Mouse (Mus musculus) testis, adult 2 months (tissue): ENCODE results near the gene Smpd3. TPM values are rescaled to one million over a fixed set of nuclear protein-coding genes. Genes with fewer than 3 reads are reported as not detected.
A peak's percentile ranks its signal among the peaks of the same experiment; 100 is the strongest.

Experiments
- H3K27ac ChIP-seq: fragments of 200-500 bp; 2 replicates; pipeline ENCODE4 v1.5.1; 2012; ENCODE audit warnings: low read depth, low read length; ENCODE audit not compliant: control insufficient read depth, insufficient read depth
- H3K27me3 ChIP-seq: fragments of 200-500 bp; 2 replicates; pipeline ENCODE4 v1.6.1; 2012; ENCODE audit warnings: mild to moderate bottlenecking, low read length, moderate library complexity; ENCODE audit not compliant: control insufficient read depth, insufficient read depth
- H3K36me3 ChIP-seq: fragments of 200-500 bp; 2 replicates; pipeline ENCODE4 v1.6.1; 2012; ENCODE audit warnings: mild to moderate bottlenecking, low read length; ENCODE audit not compliant: control insufficient read depth, insufficient read depth
- H3K4me1 ChIP-seq: fragments of 200-500 bp; 2 replicates; pipeline ENCODE4 v1.6.1; 2012; ENCODE audit warnings: low read length; ENCODE audit not compliant: control insufficient read depth, insufficient read depth
- H3K4me3 ChIP-seq: fragments of 200-500 bp; 2 replicates; pipeline ENCODE4 v1.5.1; 2012; ENCODE audit warnings: low read depth, mild to moderate bottlenecking, low read length, moderate library complexity, mixed read lengths; ENCODE audit not compliant: control insufficient read depth
- CTCF ChIP-seq: fragments of 200-500 bp; IDR thresholded peaks from 2 replicates; pipeline ENCODE4 v1.5.1; 2012; ENCODE audit warnings: low read depth, mild to moderate bottlenecking, inconsistent platforms, low read length, moderate library complexity; ENCODE audit not compliant: control insufficient read depth, insufficient read depth, insufficient replicate concordance
- POLR2A ChIP-seq: fragments of 200-500 bp; IDR thresholded peaks from 2 replicates; pipeline ENCODE4 v1.6.1; 2012; ENCODE audit warnings: low read depth, mild to moderate bottlenecking, inconsistent platforms, low read length, moderate library complexity; ENCODE audit not compliant: control insufficient read depth
- polyA plus RNA-seq: library from polyadenylated mRNA; depleted of rRNA; stranded (reverse); fragments of >200 nt; gene quantifications from 2 replicates; pipeline ENCODE4 v1.2.3, GENCODE M21; 2012

Smpd3 gene
- polyA plus RNA-seq, 1 experiment = 42.3 TPM

DNA sequence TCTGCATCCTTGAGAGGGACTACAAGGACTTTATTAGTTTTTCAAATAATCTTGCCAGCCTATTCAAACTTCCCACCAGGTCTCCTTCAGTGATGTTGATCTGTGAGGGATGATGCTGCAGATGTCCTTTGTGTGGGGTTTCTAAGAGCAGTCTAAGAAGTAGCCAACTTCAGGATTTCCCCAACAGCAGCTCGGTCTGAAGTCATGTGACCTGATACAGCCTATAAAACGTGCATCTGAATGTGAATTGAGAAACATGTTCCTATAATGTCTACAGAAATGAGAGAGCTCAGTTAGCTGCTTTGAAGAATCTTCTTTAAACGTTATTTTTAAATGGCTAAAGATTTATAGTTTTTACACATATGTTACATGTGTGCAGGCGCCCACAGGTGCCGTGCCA is 5.7 kb upstream of the Smpd3 start:
- H3K27me3 ChIP-seq = no peaks in the 10 kb centered on the region
- TF ChIP-seq POLR2A = no peak
- no peak for TF ChIP-seq CTCF
- H3K4me1 ChIP-seq = peaks cover 2% of the 10 kb centered on the region; the same call in 1 of the 2 replicates

DNA sequence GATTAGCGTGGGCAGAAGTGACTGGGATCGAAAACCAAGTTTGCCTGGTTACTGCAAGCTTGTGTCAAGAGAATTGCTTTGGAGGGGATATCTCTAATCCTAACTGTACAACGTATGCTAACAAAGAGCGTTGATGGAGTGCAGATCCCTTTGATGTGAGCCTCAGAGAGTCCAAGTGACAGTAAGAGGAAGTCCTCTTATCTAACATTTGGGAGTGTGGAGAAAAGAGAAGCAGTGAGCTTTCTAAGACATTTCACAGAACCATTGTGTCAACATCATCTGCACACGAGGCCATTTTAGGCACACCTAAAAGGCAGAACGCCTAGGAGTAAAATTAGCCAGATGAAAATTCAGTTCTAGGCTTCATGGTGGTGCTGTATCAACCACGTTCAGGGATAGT is 5.0 kb upstream of the Smpd3 start:
- Histone ChIP-seq H3K4me3 (no peak overlapping the region), H3K27ac (no peak overlapping the region), H3K4me1 (peaks cover 2% of the 10 kb centered on the region; the same call in 1 of the 2 replicates), H3K27me3 (no peaks in the 10 kb centered on the region), H3K36me3 (no peaks in the 10 kb centered on the region)
- TF ChIP-seq POLR2A (no peak), CTCF (no peak)

More for the DNA sequence above, 5.7 kb upstream of the Smpd3 start:
- Histone ChIP-seq H3K27ac (no peak overlapping the region), H3K4me3 (no peak overlapping the region), H3K36me3 (no peaks in the 10 kb centered on the region)

DNA sequence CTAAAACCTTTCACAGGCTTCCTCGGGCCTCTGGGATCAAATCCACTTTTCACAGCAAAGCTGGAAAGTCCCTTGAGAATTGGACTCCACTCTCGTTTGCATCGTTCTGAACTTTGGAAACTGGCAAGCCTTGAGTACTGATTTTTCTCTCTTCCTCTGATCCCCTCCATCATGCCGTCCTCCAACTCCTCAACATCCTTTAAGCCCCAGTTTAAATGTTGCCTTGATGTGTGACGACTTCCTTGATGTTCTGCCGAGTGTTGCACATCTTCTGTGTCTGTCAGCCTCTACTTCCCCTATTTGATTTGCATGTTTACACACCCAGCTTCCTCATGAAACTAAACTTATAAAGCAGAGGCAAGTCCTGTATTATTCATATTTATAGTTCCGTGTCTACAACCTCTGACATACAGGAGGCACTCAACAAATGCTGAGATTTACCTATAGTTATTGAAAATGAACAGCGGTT is 987 bp upstream of the Smpd3 start:
- H3K27ac ChIP-seq = no peak overlapping the region; the same call in 1 of the 2 replicates
- H3K4me3 ChIP-seq = peak overlapping the region; percentile 97
- no peaks in the 10 kb centered on the region for H3K27me3 ChIP-seq
- H3K4me1 ChIP-seq = peaks cover 15% of the 10 kb centered on the region
- no peaks in the 10 kb centered on the region for H3K36me3 ChIP-seq
- no peak for TF ChIP-seq POLR2A
- no peak for TF ChIP-seq CTCF

DNA sequence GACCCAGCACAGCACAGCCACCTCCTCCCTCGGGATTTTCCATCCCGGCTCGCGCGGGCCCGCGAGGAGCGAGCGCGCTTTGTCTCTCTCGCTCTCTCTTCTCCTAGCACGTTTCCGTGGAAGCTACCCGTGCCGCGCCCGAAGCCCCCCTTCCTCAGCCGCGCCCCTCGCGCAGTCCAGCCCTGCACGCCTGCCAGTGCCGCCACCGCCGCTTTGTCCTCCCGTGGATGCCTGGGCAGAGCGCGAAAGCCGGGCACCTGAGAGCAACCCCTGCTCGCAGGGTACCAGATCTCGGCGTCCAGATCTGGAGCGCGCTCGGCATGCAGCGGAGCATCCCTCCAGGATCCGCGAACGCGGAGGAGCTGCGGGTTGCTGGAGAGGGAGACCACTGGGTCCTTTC is 1.2 kb downstream of the Smpd3 start:
- Histone ChIP-seq H3K4me3 (peak overlapping the region; percentile 97), H3K4me1 (peaks cover 15% of the 10 kb centered on the region), H3K27ac (no peak overlapping the region), H3K27me3 (no peaks in the 10 kb centered on the region), H3K36me3 (no peaks in the 10 kb centered on the region)
- TF ChIP-seq CTCF (no peak), POLR2A (no peak)

DNA sequence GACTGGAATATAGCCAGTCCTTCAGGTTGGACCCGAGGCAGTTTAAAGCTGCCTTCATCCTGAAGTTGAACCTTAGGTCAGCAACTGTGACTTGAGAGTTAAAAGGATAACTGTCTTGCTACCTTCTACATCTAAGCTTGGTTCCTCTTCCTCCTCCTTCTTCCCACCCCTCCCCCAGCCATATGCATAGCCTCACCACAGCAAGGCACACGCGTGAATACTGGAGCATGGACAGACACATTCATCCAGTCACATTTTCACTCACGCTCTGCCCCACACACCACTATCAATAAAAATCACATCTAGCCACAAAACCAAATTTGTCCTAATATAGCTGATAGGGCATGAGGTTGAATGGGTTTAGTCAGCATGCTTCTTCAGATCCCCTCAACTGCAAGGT is 1.8 kb downstream of the Smpd3 start:
- TF ChIP-seq POLR2A (no peak), CTCF (no peak)
- H3K27me3 ChIP-seq = no peaks in the 10 kb centered on the region
- H3K4me1 ChIP-seq = peaks cover 15% of the 10 kb centered on the region
- no peak overlapping the region for H3K27ac ChIP-seq
- no peaks in the 10 kb centered on the region for H3K36me3 ChIP-seq
- no peak overlapping the region for H3K4me3 ChIP-seq

DNA sequence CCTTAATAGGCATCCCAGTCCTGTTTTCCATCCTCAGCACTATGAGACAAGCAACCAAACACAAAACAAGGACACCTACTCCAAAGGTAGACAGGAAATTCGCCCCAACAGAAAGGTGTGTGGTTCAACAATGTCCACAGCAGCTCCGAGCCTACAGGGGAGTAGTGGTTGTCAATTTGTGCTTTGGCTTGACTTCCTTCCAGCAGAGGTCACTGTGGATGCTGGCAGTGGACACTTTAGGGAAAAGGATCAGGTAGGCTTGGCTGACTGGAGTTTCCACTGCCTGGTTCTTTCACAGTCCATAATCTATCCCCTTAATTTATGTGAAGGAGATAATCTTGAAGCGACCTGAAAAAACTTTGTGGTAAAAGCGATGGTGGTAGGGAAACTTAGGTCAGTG is 2.6 kb downstream of the Smpd3 start:
- no peaks in the 10 kb centered on the region for H3K27me3 ChIP-seq

DNA sequence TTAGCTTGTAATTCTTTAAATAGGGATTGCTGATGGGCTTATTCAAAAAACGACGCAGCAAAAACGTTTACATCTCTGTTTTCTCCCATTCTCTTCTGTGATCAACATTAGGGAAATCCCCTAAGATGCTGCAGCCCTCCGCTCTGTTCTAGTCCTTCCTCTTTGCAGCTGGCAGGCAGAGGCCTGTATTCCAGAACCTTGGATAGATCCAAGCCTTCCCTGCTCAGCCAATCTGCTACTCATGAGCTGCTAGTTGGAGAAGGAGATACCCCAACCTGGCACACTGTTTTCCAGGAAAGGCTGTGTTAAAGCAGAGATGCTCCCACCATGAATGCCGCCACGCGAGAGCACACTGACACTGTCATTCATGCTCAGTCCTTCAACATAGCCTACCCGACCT is 4.4 kb downstream of the Smpd3 start:
- H3K27me3 ChIP-seq = no peaks in the 10 kb centered on the region
- no peak for TF ChIP-seq CTCF
- no peak for TF ChIP-seq POLR2A
- H3K36me3 ChIP-seq = no peaks in the 10 kb centered on the region
- H3K4me1 ChIP-seq = peaks cover 13% of the 10 kb centered on the region
- no peak overlapping the region for H3K4me3 ChIP-seq
- no peak overlapping the region for H3K27ac ChIP-seq

More for the DNA sequence above, 2.6 kb downstream of the Smpd3 start:
- Histone ChIP-seq H3K27ac (no peak overlapping the region), H3K36me3 (no peaks in the 10 kb centered on the region), H3K4me1 (peaks cover 15% of the 10 kb centered on the region), H3K4me3 (no peak overlapping the region)
- TF ChIP-seq CTCF (no peak; the same call in 1 of the 2 replicates), POLR2A (no peak)

DNA sequence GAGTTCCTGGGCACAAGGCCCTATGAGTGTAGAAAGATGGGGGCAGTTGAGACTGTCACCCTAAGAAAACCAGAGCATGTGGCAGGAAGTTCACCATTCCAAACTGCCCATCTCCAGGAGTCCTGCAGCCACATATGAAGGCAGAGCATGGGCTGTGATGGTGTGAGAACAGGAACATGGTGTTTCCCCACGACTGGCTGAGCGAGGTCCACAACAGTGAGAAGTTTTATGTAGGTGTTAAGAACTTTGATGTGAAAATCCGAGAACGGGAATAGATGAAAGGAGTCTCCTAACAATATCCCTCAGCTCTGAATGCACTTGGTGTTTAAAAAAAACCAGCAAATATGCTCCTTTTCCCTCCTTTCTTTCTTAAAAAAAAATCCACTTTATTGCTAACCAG is 5.3 kb downstream of the Smpd3 start:
- no peak overlapping the region for H3K27ac ChIP-seq
- H3K4me3 ChIP-seq = no peak overlapping the region
- TF ChIP-seq CTCF (no peak), POLR2A (no peak)
- H3K36me3 ChIP-seq = no peaks in the 10 kb centered on the region
- no peaks in the 10 kb centered on the region for H3K27me3 ChIP-seq
- peaks cover 13% of the 10 kb centered on the region for H3K4me1 ChIP-seq
